Mouse (Mus musculus) liver, embryonic 16.5 days (tissue): ENCODE data around the gene Rabggta. TPM values are rescaled to one million over a fixed set of nuclear protein-coding genes. Genes with fewer than 3 reads are reported as not detected.

ENCODE experiments used
- ATAC-seq: fragments of 200-750 bp; cut with Nextera tagmentation; 2 replicates; pipeline ENCODE4 v1.8.0; 2017; ENCODE audit warnings: low read depth, mild to moderate bottlenecking, moderate number of reproducible peaks, moderate library complexity
- H3K27ac ChIP-seq: fragments of 300-500 bp; sonication (generic); 2 replicates; pipeline ENCODE4 v1.5.1; 2014; ENCODE audit warnings: mild to moderate bottlenecking, low read length
- H3K27me3 ChIP-seq: fragments of 300-500 bp; sonication (generic); 2 replicates; pipeline ENCODE4 v1.6.1; 2014; ENCODE audit warnings: low read depth, low read length, mixed read lengths; ENCODE audit not compliant: control insufficient read depth, insufficient read depth
- H3K36me3 ChIP-seq: fragments of 300-500 bp; sonication (generic); 2 replicates; pipeline ENCODE4 v1.6.1; 2014; ENCODE audit warnings: mild to moderate bottlenecking; ENCODE audit not compliant: control insufficient read depth, insufficient read depth
- H3K4me1 ChIP-seq: fragments of 300-500 bp; sonication (generic); 2 replicates; pipeline ENCODE4 v1.6.1; 2014; ENCODE audit warnings: low read depth, low read length, mixed read lengths; ENCODE audit not compliant: control insufficient read depth
- H3K4me2 ChIP-seq: fragments of 300-500 bp; sonication (generic); 2 replicates; pipeline ENCODE4 v1.6.1; 2014; ENCODE audit warnings: low read depth, low read length, mixed read lengths
- H3K4me3 ChIP-seq: fragments of 300-500 bp; sonication (generic); 2 replicates; pipeline ENCODE4 v1.5.1; 2014; ENCODE audit warnings: low read depth, mild to moderate bottlenecking, low read length
- H3K9ac ChIP-seq: fragments of 300-500 bp; sonication (generic); 2 replicates; pipeline ENCODE4 v1.6.1; 2014; ENCODE audit warnings: low read depth, low read length
- H3K9me3 ChIP-seq: fragments of 300-500 bp; sonication (generic); replicated peaks from 2 replicates; pipeline ENCODE4 v1.6.1; 2016; ENCODE audit warnings: low read length; ENCODE audit not compliant: control insufficient read depth
- WGBS: fragments of 180-500 bp; shearing (Covaris S2); extraction: QIAGEN DNeasy Blood & Tissue Kit; methylation state at CpG from one replicate; pipeline ENCODE4 v1.1.7; 2014; ENCODE audit not compliant: insufficient replicate concordance; 5-methylcytosine and 5-hydroxymethylcytosine counted together
- polyA plus RNA-seq: library from polyadenylated mRNA; unstranded; fragments of >200 nt; fragmentation: Nextera tagmentation; extraction: Ambion mirVana; gene quantifications from 2 replicates; pipeline ENCODE4 v1.2.1, GENCODE M21; 2015

Gene Rabggta
- polyA plus RNA-seq, 1 experiment from 2014 or later = 11.3 TPM

- Histone ChIP-seq H3K27ac (peak overlapping the region; percentile 95), H3K36me3 (peaks cover 30% of the 10 kb centered on the region), H3K4me1 (peaks cover 13% of the 10 kb centered on the region), H3K4me2 (peak overlapping the region; percentile 83), H3K9ac (peak overlapping the region; percentile 82), H3K9me3 (no peaks in the 10 kb centered on the region), H3K27me3 (no peaks in the 10 kb centered on the region), H3K4me3 (peak overlapping the region; percentile 74)
- no peak for ATAC-seq
- 11% methylated on average over 3 of the region's 3 CpGs for WGBS
These were observed 40.0 kb downstream of the Rabggta start for GRCm38 (mm10) chr14:55682118-55682493.

- under 1% methylated on average over 66 of the region's 66 CpGs for WGBS
- H3K9ac ChIP-seq = peak within 1 kb of the TSS; percentile 82
These were observed 40.6 kb downstream of the Rabggta start, which contains the start of gene Tinf2 for GRCm38 (mm10) chr14:55681160-55682117. TSS of gene Tinf2 (minus strand) at chr14:55681820.

DNA sequence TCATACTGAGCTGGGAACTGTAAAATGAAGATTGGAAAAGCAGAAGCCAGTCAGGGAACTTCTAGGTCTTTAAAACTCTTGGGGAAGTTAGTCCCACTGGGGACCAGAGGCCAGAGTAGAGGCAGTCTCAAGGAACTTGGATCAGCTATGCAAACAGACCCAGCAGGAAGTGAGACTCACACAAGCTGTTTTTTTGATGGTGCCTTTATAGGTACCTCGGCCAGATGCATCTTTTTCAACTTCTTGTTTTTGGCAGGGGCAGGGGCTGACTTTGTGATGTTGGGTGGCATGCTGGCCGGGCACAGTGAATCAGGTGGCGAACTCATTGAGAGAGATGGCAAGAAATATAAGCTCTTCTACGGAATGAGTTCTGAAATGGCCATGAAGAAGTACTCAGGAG lies 44.4 kb downstream of the Rabggta start:
- ATAC-seq = no peak
- WGBS = 73% methylated on average over 4 of the region's 4 CpGs
- Histone ChIP-seq H3K4me1 (peaks cover 18% of the 10 kb centered on the region), H3K36me3 (peaks cover 48% of the 10 kb centered on the region), H3K4me3 (no peak overlapping the region), H3K9ac (no peak overlapping the region), H3K4me2 (no peak overlapping the region), H3K27me3 (no peaks in the 10 kb centered on the region), H3K9me3 (no peaks in the 10 kb centered on the region), H3K27ac (no peak overlapping the region)

More at GRCm38 (mm10) chr14:55681160-55682117, 40.6 kb downstream of the Rabggta start, which contains the start of gene Tinf2:
- H3K4me1 ChIP-seq = peaks cover 13% of the 10 kb centered on the region
- H3K27ac ChIP-seq = peak within 1 kb of the TSS; percentile 95
- H3K27me3 ChIP-seq = no peaks in the 10 kb centered on the region
- H3K4me3 ChIP-seq = peak within 1 kb of the TSS; percentile 74
- peak within 1 kb of the TSS; percentile 83 for H3K4me2 ChIP-seq
- ATAC-seq = peak; percentile 96
- H3K9me3 ChIP-seq = no peaks in the 10 kb centered on the region
- peaks cover 37% of the 10 kb centered on the region for H3K36me3 ChIP-seq

DNA sequence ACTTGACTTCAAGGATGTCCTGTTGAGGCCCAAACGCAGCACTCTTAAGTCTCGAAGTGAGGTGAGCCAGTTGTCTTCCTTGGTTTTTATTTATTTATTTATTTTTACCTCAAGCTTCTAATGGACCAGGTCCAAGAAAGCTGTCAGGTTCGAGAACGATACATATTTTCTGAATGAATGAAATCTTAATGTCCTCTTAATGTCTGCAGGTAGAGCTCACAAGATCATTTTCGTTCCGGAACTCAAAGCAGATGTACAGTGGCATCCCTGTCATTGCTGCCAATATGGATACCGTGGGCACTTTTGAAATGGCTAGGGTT lies 49.4 kb downstream of the Rabggta start:
- WGBS = 56% methylated on average over 7 of the region's 7 CpGs

DNA sequence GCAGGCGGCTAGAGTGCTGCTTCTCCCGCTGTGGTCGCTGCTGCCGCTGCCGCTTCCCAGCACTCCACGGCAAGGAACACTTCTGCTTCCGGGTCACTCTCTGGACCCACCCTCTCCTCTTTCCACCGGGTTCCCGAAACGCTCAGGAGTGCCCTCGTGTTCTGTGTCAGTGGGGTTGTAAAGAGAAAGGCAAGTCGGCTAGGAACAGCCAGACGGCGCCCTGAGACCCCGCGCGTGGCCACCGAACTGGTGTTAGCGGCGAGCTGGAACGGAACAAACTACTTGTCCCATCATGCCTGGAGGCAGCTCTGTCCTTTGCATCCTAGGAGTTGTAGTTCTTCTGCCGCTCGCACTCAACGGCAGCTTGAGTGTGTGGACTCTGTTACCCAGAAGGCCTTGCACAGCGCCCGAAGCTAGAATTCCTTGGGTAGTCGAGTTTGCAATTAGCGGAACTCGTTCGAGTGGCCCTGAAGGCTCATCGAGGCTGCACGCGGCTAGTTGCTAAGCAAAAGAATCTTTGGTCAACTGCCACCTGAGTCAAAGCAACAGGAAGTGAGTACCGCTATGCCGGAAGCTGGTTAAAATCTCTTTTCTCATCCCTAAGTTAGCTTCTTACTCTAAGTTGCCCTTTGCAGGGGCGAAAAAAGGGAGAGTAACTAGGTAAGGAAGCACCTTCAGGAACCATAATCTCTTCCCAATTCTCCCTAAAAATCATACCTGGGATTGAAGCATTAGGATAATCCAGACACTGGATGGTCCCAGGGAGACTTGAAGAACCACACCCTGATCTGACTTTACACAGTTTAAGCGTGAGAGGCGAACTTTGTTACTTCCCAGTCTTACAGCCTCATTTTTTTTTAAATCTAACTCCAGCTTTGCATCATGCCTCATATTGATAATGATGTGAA lies 50.0 kb downstream of the Rabggta start, which contains the start of the genes Gmpr2 and Nedd8:
Gene Gmpr2 (plus strand): TSS at position 109 of the 908 bp plus-strand sequence.
Gene Nedd8 (minus strand): TSS at position 292 of the 908 bp plus-strand sequence.
- Histone ChIP-seq H3K4me1 (peaks cover 20% of the 10 kb centered on the region), H3K4me3 (peak within 1 kb of the TSS; percentile 96), H3K27me3 (no peaks in the 10 kb centered on the region), H3K36me3 (peaks cover 18% of the 10 kb centered on the region), H3K9ac (peak within 1 kb of the TSS; percentile 85), H3K27ac (peak within 1 kb of the TSS; percentile 92), H3K9me3 (no peaks in the 10 kb centered on the region), H3K4me2 (peak within 1 kb of the TSS; percentile 88)
- WGBS = under 1% methylated on average over 38 of the region's 38 CpGs
- ATAC-seq = peak; percentile 99

More for the DNA sequence above, 49.4 kb downstream of the Rabggta start:
- peak overlapping the region; percentile 86 for H3K4me2 ChIP-seq
- H3K27me3 ChIP-seq = no peaks in the 10 kb centered on the region
- H3K4me1 ChIP-seq = peaks cover 20% of the 10 kb centered on the region
- H3K27ac ChIP-seq = peak overlapping the region; percentile 92
- peaks cover 24% of the 10 kb centered on the region for H3K36me3 ChIP-seq
- ATAC-seq = no peak
- peak overlapping the region; percentile 55 for H3K9ac ChIP-seq
- H3K9me3 ChIP-seq = no peaks in the 10 kb centered on the region
- peak overlapping the region; percentile 96 for H3K4me3 ChIP-seq

DNA sequence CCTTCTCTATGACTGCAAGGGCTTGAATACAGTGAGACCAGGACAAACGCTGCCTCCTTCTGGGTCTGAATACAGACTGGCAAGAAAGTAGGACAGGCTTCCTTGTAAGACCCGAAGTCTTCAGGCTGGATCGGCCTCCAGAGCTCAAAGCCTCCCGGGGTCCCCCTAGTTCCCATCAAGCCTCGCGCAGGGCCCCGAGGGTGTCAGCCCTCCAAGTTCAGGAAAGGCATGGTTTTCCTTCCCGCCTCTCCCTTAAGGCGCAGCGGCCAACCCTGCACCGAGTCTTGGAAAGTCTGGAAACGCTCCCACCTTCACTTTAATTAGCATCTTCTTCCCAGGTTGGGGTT lies 50.6 kb downstream of the Rabggta start:
- no peaks in the 10 kb centered on the region for H3K9me3 ChIP-seq
- ATAC-seq = peak; percentile 12; the same call in 1 of the 2 replicates
- no peaks in the 10 kb centered on the region for H3K27me3 ChIP-seq
- H3K4me3 ChIP-seq = peak overlapping the region; percentile 96
- H3K4me1 ChIP-seq = peaks cover 20% of the 10 kb centered on the region
- WGBS = 0% methylated on average over 12 of the region's 12 CpGs
- peak overlapping the region; percentile 85 for H3K9ac ChIP-seq
- H3K27ac ChIP-seq = peak overlapping the region; percentile 92
- peaks cover 14% of the 10 kb centered on the region for H3K36me3 ChIP-seq
- peak overlapping the region; percentile 88 for H3K4me2 ChIP-seq

Other genes starting within 250 kb of the Rabggta start
- gene Dhrs4, start 243.5 kb downstream of the Rabggta start, polyA plus RNA-seq = 88.8 and 91.2 TPM in 2 replicates
- gene Carmil3, start 231.6 kb downstream of the Rabggta start, polyA plus RNA-seq = 0.28 and 0.46 TPM in 2 replicates
- not detected in 2 replicates for gene Cpne6, start 211.8 kb downstream of the Rabggta start, polyA plus RNA-seq
- not detected in 2 replicates for gene Nrl, start 197.3 kb downstream of the Rabggta start, polyA plus RNA-seq
- 41.2 and 42.5 TPM in 2 replicates for gene Pck2, start 182.0 kb downstream of the Rabggta start, polyA plus RNA-seq
- 62.0 and 64.7 TPM in 2 replicates for gene Dcaf11, start 162.3 kb downstream of the Rabggta start, polyA plus RNA-seq
- 2.0 and 3.2 TPM in 2 replicates for gene A730061H03Rik, start 161.9 kb downstream of the Rabggta start, polyA plus RNA-seq
- 0.74 and 2.0 TPM in 2 replicates for gene Fitm1, start 146.6 kb downstream of the Rabggta start, polyA plus RNA-seq
- gene Psme1, start 144.1 kb downstream of the Rabggta start, polyA plus RNA-seq = 114 TPM in 2 replicates
- 22.5 and 25.8 TPM in 2 replicates for gene Emc9, start 137.0 kb downstream of the Rabggta start, polyA plus RNA-seq
- 177 and 181 TPM in 2 replicates for gene Psme2, start 131.2 kb downstream of the Rabggta start, polyA plus RNA-seq
- 9.5 and 9.7 TPM in 2 replicates for gene Rnf31, start 130.6 kb downstream of the Rabggta start, polyA plus RNA-seq
- 15.9 and 17.2 TPM in 2 replicates for gene Irf9, start 118.7 kb downstream of the Rabggta start, polyA plus RNA-seq
- 2.9 and 3.1 TPM in 2 replicates for gene Rec8, start 104.2 kb downstream of the Rabggta start, polyA plus RNA-seq
- 23.4 and 24.6 TPM in 2 replicates for gene Ipo4, start 86.3 kb downstream of the Rabggta start, polyA plus RNA-seq
- gene Gm49378, start 84.4 kb downstream of the Rabggta start, polyA plus RNA-seq = 0.71 and 1.0 TPM in 2 replicates
- gene Tm9sf1, start 78.5 kb downstream of the Rabggta start, polyA plus RNA-seq = 46.8 and 49.6 TPM in 2 replicates
- 0.15 and 0.16 TPM in 2 replicates for gene Tssk4, start 72.1 kb downstream of the Rabggta start, polyA plus RNA-seq
- 14.1 and 16.8 TPM in 2 replicates for gene Mdp1, start 61.8 kb downstream of the Rabggta start, polyA plus RNA-seq
- gene Gmpr2, start 50.3 kb downstream of the Rabggta start, polyA plus RNA-seq = 20.9 and 22.8 TPM in 2 replicates
- 212 and 230 TPM in 2 replicates for gene Nedd8, start 50.1 kb downstream of the Rabggta start, polyA plus RNA-seq
- 17.8 and 20.1 TPM in 2 replicates for gene Tinf2, start 40.4 kb downstream of the Rabggta start, polyA plus RNA-seq
- gene Tgm1, start 8.3 kb downstream of the Rabggta start, polyA plus RNA-seq = 2.8 and 3.1 TPM in 2 replicates
- gene Dhrs1, start 23.4 kb upstream of the Rabggta start, polyA plus RNA-seq = 40.9 and 43.5 TPM in 2 replicates
- gene Nop9, start 23.4 kb upstream of the Rabggta start, polyA plus RNA-seq = 18.6 and 18.7 TPM in 2 replicates
- gene Cideb, start 36.2 kb upstream of the Rabggta start, polyA plus RNA-seq = 74.1 and 86.9 TPM in 2 replicates
- gene Ltb4r2, start 39.2 kb upstream of the Rabggta start, polyA plus RNA-seq = 0.38 and 0.40 TPM in 2 replicates
- gene Ltb4r1, start 43.7 kb upstream of the Rabggta start, polyA plus RNA-seq = 14.2 and 16.4 TPM in 2 replicates
- gene Adcy4, start 61.8 kb upstream of the Rabggta start, polyA plus RNA-seq = 1.9 and 2.4 TPM in 2 replicates
- gene Ripk3, start 66.6 kb upstream of the Rabggta start, polyA plus RNA-seq = 15.4 and 16.4 TPM in 2 replicates
- 0.71 TPM in 2 replicates for gene Nfatc4, start 100.9 kb upstream of the Rabggta start, polyA plus RNA-seq
- gene Nynrin, start 131.7 kb upstream of the Rabggta start, polyA plus RNA-seq = 2.7 and 2.9 TPM in 2 replicates
- 0.26 TPM in 2 replicates for gene Cbln3, start 162.1 kb upstream of the Rabggta start, polyA plus RNA-seq
- gene Khnyn, start 162.7 kb upstream of the Rabggta start, polyA plus RNA-seq = 10.9 and 12.8 TPM in 2 replicates
- gene Sdr39u1, start 178.0 kb upstream of the Rabggta start, polyA plus RNA-seq = 11.9 and 14.6 TPM in 2 replicates
- 0.67 TPM in 2 replicates for gene Cma1, start 222.4 kb upstream of the Rabggta start, polyA plus RNA-seq
- gene Cma2, start 228.7 kb upstream of the Rabggta start, polyA plus RNA-seq = not detected in 2 replicates